Mouse (Mus musculus) layer of hippocampus, adult 18-20 months (tissue): Measurements from ENCODE around the gene Trafd1. TPM values are rescaled to one million over a fixed set of nuclear protein-coding genes. Genes with fewer than 3 reads are reported as not detected.
"Not testable (repeated sequence)": the region's sequence is repeated elsewhere in the genome, so short reads cannot be mapped to it uniquely, and the experiment has no call there.

Source experiments
- DNase-seq, 2 experiments: peaks; one replicate each; pipeline ENCODE4 v3.0.0; 2022; ENCODE audit warnings: low spot score in 2 of 2
- total RNA-seq, 2 experiments: library from RNA; stranded (reverse); gene quantifications; 2 replicates each; pipeline ENCODE4 v1.2.3; 2021

Trafd1 gene
- total RNA-seq, 2 experiments from 2014 or later = 73.2 to 74.7 TPM

DNA sequence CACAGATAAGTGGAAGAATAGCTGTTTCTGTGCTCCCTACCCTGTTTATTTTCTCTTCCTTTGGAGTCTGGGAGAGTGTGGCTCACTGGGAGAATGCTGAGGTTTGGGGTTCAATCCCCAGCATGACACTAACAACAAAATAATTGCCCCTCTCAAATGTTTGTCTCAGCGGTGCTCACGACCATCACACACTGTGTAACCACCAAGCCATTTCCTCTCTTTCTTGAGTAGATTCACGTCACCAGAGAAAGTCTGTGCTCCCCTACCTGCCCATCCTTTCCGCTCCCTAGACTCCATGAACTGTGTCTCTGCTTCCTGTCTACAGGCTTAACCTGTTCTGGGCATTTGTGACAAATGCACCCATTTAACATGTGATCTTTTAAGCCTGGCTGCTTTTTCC is 50.0 kb downstream of the Trafd1 start:
- DNase-seq = no peak

DNA sequence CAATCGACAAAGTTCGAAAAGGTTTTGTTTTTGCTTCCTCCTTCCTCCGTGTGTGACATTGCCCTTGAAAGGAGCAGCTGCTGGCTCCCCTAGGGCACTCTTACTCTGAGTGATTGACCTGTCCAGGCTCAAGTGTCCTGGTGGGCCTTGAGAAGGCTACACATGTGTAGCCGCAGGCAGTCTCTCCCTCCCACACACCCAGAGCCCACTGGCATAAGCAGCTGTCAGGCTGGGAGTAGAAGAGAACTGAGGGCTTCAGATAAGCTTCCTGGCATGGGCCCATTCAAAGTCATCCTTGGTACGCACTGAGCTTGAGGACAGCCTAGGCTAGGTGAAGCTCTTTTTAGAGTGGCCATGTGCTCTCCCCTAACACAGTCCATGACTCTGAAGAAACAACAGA is 51.0 kb downstream of the Trafd1 start:
- DNase-seq = no peak

DNA sequence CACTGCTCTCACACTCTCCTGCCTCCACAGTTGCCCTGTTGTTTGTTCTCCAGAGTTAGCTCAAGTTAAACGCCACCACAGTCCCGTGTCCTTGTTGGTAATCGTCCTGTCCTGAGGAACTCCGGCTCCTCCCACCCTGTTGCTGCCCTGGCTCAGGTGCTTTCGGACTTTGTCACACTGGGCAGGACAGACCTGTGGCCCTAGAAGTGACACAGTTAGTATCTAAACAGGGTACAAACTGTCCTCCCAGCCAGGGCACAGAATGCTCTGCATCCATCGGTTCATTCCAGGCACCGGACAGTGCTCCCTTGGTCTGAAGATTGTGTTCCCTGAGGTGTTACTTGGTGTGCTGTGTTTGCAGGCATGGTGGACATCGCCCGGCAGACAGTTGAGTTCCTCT is 51.5 kb downstream of the Trafd1 start:
- DNase-seq = no peak

DNA sequence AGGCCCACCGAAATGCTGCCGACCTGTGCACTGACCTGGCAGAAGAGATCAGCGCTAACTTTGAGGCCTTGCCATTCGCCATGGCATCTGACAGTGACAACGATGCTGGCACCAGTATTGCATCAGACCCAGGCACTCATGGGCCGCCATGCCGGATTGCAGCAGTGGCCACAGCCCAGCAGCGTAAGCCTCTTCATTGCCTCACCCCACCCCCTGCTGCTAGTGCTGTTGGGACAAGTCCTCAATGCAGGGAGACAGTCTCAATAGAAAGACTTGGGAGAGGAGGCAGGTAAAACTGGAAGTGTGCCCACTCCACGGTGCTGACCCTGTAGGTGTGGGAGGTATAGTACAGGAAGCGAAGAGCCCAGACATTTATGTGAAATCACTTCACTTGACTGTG is 53.7 kb downstream of the Trafd1 start:
- no peak for DNase-seq

DNA sequence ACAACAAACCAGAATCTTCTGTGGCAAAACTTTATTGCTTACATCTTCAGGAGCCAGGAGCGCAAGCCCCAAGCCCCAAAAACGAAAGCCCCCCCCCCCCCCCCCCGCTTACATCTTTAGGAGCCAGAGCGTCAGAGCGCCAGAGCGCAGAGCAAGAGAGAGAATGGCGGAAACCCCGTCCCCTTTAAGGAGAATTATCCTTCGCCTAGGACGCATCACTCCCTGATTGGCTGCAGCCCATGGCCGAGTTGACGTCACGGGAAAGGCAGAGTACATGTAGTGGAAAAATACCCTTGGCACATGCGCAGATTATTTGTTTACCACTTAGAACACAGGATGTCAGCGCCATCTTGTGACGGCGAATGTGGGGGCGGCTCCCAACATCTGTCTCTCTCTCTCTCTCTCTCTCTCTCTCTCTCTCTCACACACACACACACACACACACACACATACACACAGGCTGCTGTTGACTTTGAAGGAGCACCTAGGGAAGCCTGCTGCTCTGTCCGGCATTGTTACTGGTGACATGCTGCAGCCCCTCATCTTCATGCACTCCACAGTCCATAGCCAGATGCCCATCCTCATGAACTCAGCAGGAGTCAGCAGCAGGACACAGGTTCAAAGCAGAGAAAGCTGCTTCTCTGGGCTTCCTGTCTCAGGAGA is 55.1 kb downstream of the Trafd1 start:
- DNase-seq = not testable (repeated sequence)

DNA sequence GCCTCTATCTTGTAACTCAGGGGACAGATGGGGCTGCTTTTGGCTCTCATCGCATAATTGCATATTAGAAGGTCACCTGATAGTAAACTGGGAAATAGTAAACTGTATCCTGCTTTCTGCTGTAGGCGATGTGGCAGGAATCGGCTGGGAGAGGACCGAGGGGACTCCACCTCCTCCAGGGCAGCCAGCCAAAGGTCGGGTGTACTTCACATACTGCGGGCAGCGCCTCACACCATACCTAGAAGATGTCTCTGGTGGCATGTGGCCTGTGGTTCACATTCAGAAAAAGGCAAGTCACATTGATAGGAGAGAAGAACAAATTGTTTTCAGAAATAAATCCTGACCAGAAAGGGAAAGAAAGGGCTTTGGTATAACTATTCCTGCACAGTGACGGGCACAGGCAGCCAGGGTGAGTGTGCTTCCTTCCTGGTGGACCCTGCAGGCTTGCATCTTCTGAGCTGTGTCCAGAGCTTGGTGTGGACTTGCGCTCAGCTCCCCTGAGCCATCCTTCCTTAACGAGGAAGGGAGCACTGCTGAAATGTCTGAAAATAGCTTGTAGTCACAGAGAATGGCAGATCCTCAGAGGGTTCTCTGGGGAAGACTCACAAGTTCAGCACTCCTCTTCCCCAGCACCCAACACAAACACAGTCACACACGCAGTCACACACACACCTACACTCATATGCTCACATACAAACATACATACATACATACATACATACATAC is 55.9 kb downstream of the Trafd1 start:
- DNase-seq = no peak

DNA sequence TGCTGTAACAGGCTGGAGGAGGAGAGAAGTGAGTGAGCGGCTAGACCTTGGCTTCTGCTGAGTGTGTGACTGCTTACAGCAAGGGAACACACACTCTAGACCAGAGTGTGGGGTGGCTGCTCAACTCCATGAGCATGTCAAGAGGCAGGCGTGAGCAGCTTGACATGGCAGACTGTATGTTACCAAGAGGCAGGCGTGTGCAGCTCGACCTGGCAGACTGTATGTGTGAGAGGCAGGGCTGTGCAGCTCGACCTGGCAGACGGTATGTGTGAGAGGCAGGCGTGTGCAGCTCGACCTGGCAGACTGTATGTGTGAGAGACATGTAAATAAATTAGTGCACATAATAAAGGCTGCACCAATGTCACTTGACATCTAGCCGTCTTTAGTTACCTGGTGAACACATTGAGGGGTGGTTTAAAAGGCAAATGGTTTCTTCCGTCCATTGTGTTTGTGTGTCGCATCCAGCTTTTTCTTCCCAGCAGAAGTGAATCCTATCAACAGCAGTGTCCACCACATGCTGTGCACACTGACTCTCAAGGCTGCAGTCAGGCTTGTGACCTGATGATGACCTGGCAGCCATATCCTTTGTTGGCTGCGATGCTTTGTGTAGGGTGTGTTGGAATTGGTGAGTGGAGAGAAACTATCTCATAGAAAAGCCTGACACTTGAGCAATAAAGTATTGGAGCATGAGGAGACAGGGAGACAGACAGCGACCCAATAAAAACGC is 59.2 kb downstream of the Trafd1 start:
- no peak for DNase-seq

Other genes starting within 250 kb of the Trafd1 start
- 100 to 1,000 TPM; 104 to 106 TPM for gene Ptpn11, start 194.2 kb downstream of the Trafd1 start, total RNA-seq
- gene Rpl6, start 181.2 kb downstream of the Trafd1 start, total RNA-seq = 100 to 1,000 TPM; 493 to 505 TPM
- 100 to 1,000 TPM; 156 to 168 TPM for gene Hectd4, start 165.4 kb downstream of the Trafd1 start, total RNA-seq
- gene Naa25, start 12.3 kb upstream of the Trafd1 start, total RNA-seq = 10 to 100 TPM; 39.4 to 39.8 TPM
- 1 to 10 TPM; 8.4 to 8.9 TPM for gene Tmem116, start 66.3 kb upstream of the Trafd1 start, total RNA-seq
- gene Erp29, start 66.9 kb upstream of the Trafd1 start, total RNA-seq = 100 to 1,000 TPM; 140 to 150 TPM
- gene Adam1b, start 117.8 kb upstream of the Trafd1 start, total RNA-seq = under 1 TPM in 1 of 2 experiments, not detected in 1; 0.10 TPM
- 10 to 100 TPM; 17.0 to 19.6 TPM for gene Adam1a, start 159.8 kb upstream of the Trafd1 start, total RNA-seq
- not detected for gene Gm42878, start 159.8 kb upstream of the Trafd1 start, total RNA-seq
- gene Mapkapk5, start 160.3 kb upstream of the Trafd1 start, total RNA-seq = 10 to 100 TPM; 59.6 to 63.1 TPM
- 100 to 1,000 TPM; 136 to 161 TPM for gene Aldh2, start 208.2 kb upstream of the Trafd1 start, total RNA-seq
- gene Acad12, start 233.3 kb upstream of the Trafd1 start, total RNA-seq = 1 to 10 TPM; 6.1 to 6.8 TPM